Mouse (Mus musculus): ENCODE measurements around the gene C1ql2. TPM values are rescaled to one million over a fixed set of nuclear protein-coding genes. Genes with fewer than 3 reads are reported as not detected.

C1ql2 gene
- polyA plus RNA-seq, 1 experiment from 2014 or later, result not detected

DNA sequence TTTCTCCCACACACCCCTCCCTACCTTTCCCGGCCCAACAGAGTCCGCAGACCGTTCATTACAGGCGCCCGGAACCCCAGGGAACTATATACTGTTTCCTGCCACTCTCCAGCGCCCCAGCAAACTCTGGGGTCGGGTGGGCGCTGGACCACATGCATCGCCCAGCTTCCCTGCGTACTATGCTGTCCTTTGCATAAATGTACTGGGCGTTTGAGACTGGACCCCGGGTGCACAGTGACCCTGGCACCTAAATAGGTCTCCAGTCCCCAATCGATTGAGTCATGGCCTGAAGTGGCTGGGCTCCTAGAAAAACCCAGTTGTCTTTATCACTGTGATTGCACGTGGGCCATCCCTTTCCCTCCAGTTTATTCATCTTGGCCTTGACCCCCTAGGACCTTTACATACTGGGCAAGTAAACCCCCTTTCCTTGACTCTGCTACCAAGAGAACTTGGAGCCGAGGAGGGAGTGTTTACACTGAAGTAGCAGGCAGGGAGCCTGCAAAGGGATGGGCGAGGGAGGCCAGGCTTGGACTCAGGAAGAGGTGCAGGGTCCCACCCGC, 1.5 kb downstream of the C1ql2 start:
- no peak overlapping the region for H3K27ac ChIP-seq
- H3K4me1 ChIP-seq, result peaks cover 26% of the 10 kb centered on the region
- H3K36me3 ChIP-seq, result no peaks in the 10 kb centered on the region
- H3K4me3 ChIP-seq, result peak overlapping the region; percentile 28
- peak overlapping the region; percentile 42 for H3K4me2 ChIP-seq
- ATAC-seq (ENCODE audit: insufficient number of reproducible peaks, low FRiP score, low TSS enrichment, low read depth), result no peak
- H3K27me3 ChIP-seq, result peaks cover 91% of the 10 kb centered on the region
- WGBS, result 3% methylated on average over 17 of the region's 17 CpGs
- no peak overlapping the region for H3K9ac ChIP-seq
- H3K9me3 ChIP-seq, result no peaks in the 10 kb centered on the region

DNA sequence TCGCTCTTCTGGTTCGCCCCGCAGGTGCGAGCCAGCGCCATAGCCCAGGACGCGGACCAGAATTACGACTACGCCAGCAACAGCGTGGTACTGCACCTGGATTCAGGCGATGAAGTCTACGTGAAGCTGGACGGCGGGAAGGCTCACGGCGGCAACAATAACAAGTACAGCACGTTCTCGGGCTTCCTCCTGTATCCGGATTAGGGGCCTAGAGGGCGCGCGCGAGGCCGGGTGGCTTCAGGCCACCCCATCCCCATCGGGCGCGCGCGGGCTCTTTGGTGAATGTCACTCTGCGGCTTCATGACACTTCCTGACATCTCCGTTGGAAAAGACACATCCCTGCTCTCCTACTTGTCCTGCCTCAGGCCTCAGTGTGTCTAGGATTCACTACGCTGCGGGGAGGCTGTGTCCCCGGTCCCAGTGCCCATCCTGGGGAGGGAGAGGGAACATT, 2.0 kb downstream of the C1ql2 start:
- no peaks in the 10 kb centered on the region for H3K36me3 ChIP-seq
- under 1% methylated on average over 34 of the region's 34 CpGs for whole genome bisulfite sequencing
- no peaks in the 10 kb centered on the region for H3K9me3 ChIP-seq
- H3K27me3 ChIP-seq, result peaks cover 87% of the 10 kb centered on the region
- 0 out of 2 replicates have a peak, but pooled peaks have one; percentile 14 for ATAC-seq (ENCODE audit: insufficient number of reproducible peaks, low FRiP score, low TSS enrichment, low read depth)
- peaks cover 26% of the 10 kb centered on the region for H3K4me1 ChIP-seq
- H3K4me2 ChIP-seq, result peak overlapping the region; percentile 42
- H3K9ac ChIP-seq, result no peak overlapping the region
- peak overlapping the region; percentile 28 for H3K4me3 ChIP-seq
- H3K27ac ChIP-seq, result no peak overlapping the region

DNA sequence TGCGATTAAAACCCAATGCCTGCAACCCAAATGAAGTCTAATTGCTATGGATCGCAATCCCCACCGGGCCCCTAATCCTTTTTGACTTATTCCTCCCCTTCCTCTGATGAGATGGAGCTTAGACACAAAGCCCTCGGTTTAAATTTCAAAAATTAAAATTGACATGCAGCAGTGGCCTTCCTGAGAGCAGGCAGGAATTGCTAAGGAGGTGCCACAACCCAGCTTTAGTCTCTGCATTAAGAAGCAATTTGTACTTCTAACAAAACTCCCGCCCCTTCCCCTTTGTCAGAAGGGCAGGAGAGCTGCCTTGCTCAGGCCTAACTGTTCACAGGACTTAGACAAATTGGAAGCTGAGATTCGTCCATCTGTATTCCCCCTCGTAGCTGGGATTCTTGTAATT, 4.6 kb downstream of the C1ql2 start:
- Histone ChIP-seq H3K4me2 (no peak overlapping the region), H3K4me1 (peaks cover 26% of the 10 kb centered on the region), H3K9ac (no peak overlapping the region), H3K27me3 (peaks cover 62% of the 10 kb centered on the region), H3K27ac (no peak overlapping the region), H3K9me3 (no peaks in the 10 kb centered on the region), H3K36me3 (no peaks in the 10 kb centered on the region), H3K4me3 (no peak overlapping the region)
- no peak for ATAC-seq (ENCODE audit: insufficient number of reproducible peaks, low FRiP score, low TSS enrichment, low read depth)
- WGBS, result 17% methylated on average over 7 of the region's 7 CpGs

DNA sequence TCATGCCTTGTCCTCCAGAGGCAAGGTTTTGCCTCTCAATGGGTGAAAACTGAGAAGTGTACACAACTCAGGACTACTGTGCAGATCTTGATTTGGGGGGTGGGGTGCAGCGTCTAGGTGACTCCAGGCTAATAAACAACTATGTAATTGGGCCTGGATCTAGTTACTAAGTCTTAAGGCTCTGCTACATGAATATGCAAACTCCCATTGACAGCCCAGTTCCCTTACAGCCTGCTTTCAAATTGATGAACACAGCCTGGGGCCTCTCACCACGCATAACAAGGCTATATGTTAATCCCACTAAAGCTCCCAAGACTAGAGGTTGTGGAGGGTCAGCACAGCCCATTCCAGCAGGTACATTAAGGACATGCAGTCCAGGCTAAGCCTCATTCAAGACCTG, 14.0 kb downstream of the C1ql2 start:
- Histone ChIP-seq H3K9ac (no peak overlapping the region), H3K27ac (no peak overlapping the region), H3K4me2 (no peak overlapping the region), H3K27me3 (no peaks in the 10 kb centered on the region), H3K9me3 (no peaks in the 10 kb centered on the region), H3K4me1 (peaks cover 4% of the 10 kb centered on the region; the same call in 1 of the 2 replicates), H3K36me3 (no peaks in the 10 kb centered on the region), H3K4me3 (no peak overlapping the region)
- 12% methylated on average over 2 of the region's 2 CpGs for WGBS
- ATAC-seq (ENCODE audit: insufficient number of reproducible peaks, low FRiP score, low TSS enrichment, low read depth), result no peak

DNA sequence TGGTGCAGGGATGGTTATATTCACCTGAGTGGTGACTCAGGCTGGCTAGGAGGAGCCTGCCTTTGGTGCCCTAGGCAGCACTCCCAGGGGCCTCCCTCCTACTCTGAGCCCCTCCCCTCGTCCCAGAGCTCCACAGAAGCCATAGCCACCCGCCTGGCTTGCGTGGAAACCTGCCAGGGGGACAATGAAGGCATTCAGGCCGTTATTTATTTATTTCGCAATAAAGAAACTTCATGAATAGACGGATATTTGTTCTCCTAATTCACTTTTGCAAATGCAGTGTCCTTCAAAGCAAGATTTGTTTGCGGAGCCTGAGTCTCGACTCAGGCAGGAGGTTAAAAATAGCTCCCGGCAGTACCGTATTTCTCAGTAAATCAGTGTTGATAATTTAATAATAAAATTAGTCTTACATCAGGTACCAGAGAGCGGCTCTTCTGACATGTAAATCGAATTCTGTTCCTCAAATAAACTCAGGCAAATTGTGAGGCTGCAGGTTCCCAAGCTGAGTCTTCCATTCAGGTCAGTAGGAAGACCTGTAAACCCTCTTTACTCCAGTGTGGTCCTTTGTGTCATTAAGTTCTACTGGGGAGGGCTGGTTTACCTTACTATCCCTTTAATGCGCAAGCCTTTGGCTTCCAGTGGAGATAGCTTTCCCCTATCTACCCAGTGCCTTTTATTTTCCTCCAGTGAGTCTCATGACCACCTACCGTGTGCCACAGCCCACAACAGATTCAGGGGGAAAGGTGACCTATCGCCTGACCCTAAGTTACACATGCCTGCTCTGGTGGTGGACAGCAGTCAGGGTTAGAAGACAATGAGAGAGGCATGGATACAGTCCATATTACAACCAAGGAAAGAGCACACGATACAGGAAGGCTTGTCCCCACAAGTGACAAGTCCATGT, 17.2 kb downstream of the C1ql2 start:
- Histone ChIP-seq H3K4me1 (peaks cover 4% of the 10 kb centered on the region; the same call in 1 of the 2 replicates), H3K9me3 (no peaks in the 10 kb centered on the region), H3K4me3 (no peak overlapping the region), H3K9ac (no peak overlapping the region), H3K36me3 (no peaks in the 10 kb centered on the region), H3K27ac (no peak overlapping the region), H3K4me2 (peak overlapping the region; percentile 6; the same call in 1 of the 2 replicates), H3K27me3 (no peaks in the 10 kb centered on the region)
- ATAC-seq (ENCODE audit: insufficient number of reproducible peaks, low FRiP score, low TSS enrichment, low read depth), result no peak
- 17% methylated on average over 16 of the region's 16 CpGs for WGBS

DNA sequence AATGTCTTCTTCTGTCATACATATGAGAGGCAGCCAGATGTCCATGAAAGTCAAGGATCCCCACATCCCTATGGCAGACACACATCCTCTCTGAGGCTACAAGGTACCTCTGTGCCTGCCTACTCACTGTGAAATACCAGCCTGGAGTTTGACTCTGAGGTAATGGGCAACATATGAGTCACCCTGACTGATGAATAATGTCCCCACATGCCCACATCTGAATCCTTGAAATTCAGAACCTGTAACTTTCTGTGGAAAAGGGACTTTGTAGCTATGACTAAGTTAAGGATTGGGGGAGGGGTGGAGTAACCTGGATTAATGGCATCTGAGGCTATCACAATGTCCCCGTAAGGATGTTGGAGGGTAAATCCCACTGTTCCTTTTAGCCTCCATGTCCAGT, 23.3 kb downstream of the C1ql2 start:
- Histone ChIP-seq H3K36me3 (no peaks in the 10 kb centered on the region), H3K4me1 (no peaks in the 10 kb centered on the region), H3K27ac (no peak overlapping the region), H3K9me3 (no peaks in the 10 kb centered on the region), H3K9ac (no peak overlapping the region), H3K4me2 (no peak overlapping the region), H3K4me3 (no peak overlapping the region), H3K27me3 (no peaks in the 10 kb centered on the region)
- ATAC-seq (ENCODE audit: insufficient number of reproducible peaks, low FRiP score, low TSS enrichment, low read depth), result no peak
- 73% methylated on average over 1 of the region's 1 CpGs for WGBS

DNA sequence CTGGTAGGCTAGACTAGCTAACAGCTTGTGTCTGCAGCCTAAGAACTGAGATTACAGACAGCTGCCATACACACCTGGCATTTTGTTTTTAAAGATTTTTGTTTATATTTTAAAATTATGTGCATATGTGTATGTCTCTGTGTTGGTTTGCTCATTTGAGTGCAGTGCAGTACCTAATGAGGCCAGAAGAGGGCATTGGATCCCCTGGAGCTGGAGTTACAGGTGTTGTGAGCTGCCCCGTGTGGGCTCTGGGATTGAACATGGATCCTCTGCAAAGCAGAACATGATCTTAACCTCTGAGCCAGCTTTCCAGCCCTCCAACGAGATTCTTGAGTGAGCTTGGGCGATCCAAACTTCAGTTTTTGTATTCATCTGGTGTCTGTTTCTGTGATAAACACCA, 27.8 kb downstream of the C1ql2 start:
- H3K9ac ChIP-seq, result no peak overlapping the region
- no peaks in the 10 kb centered on the region for H3K27me3 ChIP-seq
- WGBS, result 68% methylated on average over 3 of the region's 3 CpGs
- no peaks in the 10 kb centered on the region for H3K4me1 ChIP-seq
- no peaks in the 10 kb centered on the region for H3K9me3 ChIP-seq
- no peak overlapping the region for H3K4me2 ChIP-seq
- no peak overlapping the region for H3K27ac ChIP-seq
- no peak overlapping the region for H3K4me3 ChIP-seq
- no peak for ATAC-seq (ENCODE audit: insufficient number of reproducible peaks, low FRiP score, low TSS enrichment, low read depth)
- H3K36me3 ChIP-seq, result no peaks in the 10 kb centered on the region

DNA sequence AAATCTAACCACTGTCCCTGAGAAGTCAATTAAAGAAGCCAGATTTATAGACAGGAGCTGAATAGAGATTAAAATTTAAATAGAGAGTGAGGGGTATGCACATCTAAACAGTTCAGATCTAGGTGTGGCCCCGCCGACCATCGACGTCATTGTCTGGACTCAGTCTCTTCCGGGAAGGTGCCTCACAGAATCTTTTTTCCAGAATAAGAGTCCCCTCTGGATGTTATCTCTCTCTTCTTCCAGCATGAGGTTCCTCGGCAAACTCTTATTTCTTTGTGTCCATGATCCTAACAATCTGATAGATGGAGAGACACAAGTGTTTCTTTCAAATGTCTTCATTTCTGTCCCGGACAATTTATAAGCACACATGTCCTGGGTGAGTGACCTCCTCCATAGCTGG, 33.7 kb downstream of the C1ql2 start:
- Histone ChIP-seq H3K36me3 (no peaks in the 10 kb centered on the region), H3K4me3 (no peak overlapping the region), H3K4me1 (no peaks in the 10 kb centered on the region), H3K27ac (no peak overlapping the region), H3K9me3 (no peaks in the 10 kb centered on the region), H3K27me3 (no peaks in the 10 kb centered on the region), H3K4me2 (no peak overlapping the region), H3K9ac (no peak overlapping the region)
- 78% methylated on average over 7 of the region's 7 CpGs for WGBS
- ATAC-seq (ENCODE audit: insufficient number of reproducible peaks, low FRiP score, low TSS enrichment, low read depth), result no peak

DNA sequence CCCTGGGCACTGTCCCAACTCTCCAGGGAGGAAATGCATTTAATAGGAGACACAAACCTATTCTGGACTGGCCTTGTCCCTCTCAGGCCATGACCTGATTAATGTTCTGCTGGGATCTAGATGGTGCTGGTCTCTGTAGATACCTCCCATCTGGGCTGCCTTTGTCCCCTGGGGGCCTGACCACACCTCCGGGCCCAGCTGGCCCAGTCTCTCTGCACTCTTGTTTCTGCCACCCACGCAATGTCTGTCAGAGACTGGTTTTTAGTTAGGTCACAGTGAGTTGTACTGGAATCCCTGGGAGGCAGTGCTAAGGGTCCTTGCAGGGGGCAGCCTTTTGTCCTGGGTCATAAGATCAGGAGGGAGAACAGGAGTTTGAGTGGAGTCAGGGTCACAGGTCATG, 34.5 kb downstream of the C1ql2 start:
- no peaks in the 10 kb centered on the region for H3K9me3 ChIP-seq
- H3K36me3 ChIP-seq, result no peaks in the 10 kb centered on the region
- H3K4me1 ChIP-seq, result no peaks in the 10 kb centered on the region
- H3K27ac ChIP-seq, result no peak overlapping the region
- no peak overlapping the region for H3K4me2 ChIP-seq
- no peaks in the 10 kb centered on the region for H3K27me3 ChIP-seq
- H3K9ac ChIP-seq, result no peak overlapping the region
- ATAC-seq (ENCODE audit: insufficient number of reproducible peaks, low FRiP score, low TSS enrichment, low read depth), result peak; percentile 52; the same call in 1 of the 2 replicates
- WGBS, result 68% methylated on average over 2 of the region's 2 CpGs
- H3K4me3 ChIP-seq, result no peak overlapping the region

DNA sequence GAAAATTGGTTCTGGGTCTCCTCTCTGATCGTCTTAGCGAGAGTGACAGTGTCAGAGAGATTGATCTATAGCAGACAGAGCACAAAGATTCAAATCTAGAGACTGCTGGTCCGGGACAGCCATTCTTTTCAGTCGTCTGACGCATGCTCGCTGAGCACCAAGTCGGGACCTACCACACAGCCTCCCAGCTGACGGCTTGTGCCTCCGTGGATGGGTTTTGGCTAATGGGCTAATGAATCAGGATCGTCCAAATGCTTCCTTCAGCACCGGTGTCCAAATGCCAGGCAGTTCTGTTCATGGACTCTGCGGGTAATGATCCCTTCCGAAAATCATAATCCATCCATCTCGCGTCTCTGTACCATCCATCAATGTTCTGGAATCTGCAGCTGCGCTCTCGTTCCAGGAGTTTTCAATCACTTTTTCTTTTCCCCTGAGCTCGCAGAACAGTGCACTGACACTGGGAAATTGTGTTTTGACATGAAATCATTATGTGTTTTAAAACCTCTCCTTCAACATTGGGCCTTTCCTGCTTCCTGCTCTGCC, 44.7 kb downstream of the C1ql2 start:
- Histone ChIP-seq H3K9me3 (no peaks in the 10 kb centered on the region), H3K27me3 (no peaks in the 10 kb centered on the region), H3K27ac (no peak overlapping the region), H3K36me3 (no peaks in the 10 kb centered on the region), H3K9ac (no peak overlapping the region), H3K4me2 (no peak overlapping the region), H3K4me1 (no peaks in the 10 kb centered on the region), H3K4me3 (no peak overlapping the region)
- 79% methylated on average over 18 of the region's 18 CpGs for WGBS
- no peak for ATAC-seq (ENCODE audit: insufficient number of reproducible peaks, low FRiP score, low TSS enrichment, low read depth)

DNA sequence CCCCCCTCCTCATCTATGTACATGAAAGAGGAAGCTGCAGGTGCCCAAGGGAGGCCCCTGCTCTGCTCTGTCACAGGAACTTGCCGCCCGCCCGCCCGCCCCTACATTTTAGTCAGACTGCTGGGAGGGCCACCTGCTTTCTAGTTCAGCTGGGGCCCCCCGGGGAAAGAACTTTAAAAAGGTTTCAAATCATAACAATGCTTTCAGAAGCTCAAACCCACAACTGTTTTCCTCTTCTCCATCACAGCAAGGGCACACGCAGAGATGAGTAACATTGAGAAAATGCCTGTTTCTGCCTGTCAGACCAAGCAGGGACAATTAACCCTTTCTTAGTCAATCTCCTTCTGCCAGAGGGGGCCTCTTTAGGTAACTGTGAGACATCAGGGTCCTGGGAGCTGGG, 49.4 kb downstream of the C1ql2 start:
- no peaks in the 10 kb centered on the region for H3K27me3 ChIP-seq

DNA sequence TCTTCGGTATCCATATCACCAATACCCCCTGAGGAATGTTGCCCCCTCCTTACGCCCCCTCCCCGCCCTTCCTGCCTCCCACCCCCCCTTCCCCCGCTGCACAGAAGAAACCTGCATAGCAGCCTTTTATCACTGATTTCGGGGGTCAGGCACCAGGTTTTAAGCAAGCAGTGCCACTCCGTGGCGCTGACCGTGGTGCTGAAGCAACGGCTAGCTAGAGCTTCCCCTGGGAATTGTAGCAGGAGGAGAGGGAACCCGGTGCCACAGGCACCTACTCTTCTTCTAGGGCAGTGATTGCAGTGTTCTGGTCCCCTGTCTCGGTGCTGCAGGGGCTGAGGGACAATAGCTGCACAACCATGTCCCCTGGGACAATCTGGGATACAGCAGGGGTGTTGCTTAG, 50.0 kb downstream of the C1ql2 start:
- Histone ChIP-seq H3K9me3 (no peaks in the 10 kb centered on the region), H3K4me2 (no peak overlapping the region), H3K36me3 (no peaks in the 10 kb centered on the region), H3K4me1 (no peaks in the 10 kb centered on the region), H3K9ac (no peak overlapping the region), H3K4me3 (no peak overlapping the region), H3K27me3 (no peaks in the 10 kb centered on the region), H3K27ac (no peak overlapping the region)
- no peak for ATAC-seq (ENCODE audit: insufficient number of reproducible peaks, low FRiP score, low TSS enrichment, low read depth)
- WGBS, result 4% methylated on average over 11 of the region's 11 CpGs

More for the DNA sequence above, 49.4 kb downstream of the C1ql2 start:
- H3K4me1 ChIP-seq, result no peaks in the 10 kb centered on the region
- ATAC-seq (ENCODE audit: insufficient number of reproducible peaks, low FRiP score, low TSS enrichment, low read depth), result no peak
- H3K27ac ChIP-seq, result no peak overlapping the region
- H3K4me3 ChIP-seq, result no peak overlapping the region
- no peak overlapping the region for H3K4me2 ChIP-seq
- no peak overlapping the region for H3K9ac ChIP-seq
- WGBS, result 51% methylated on average over 6 of the region's 6 CpGs
- no peaks in the 10 kb centered on the region for H3K9me3 ChIP-seq
- no peaks in the 10 kb centered on the region for H3K36me3 ChIP-seq

Data from limb, embryonic 15.5 days (tissue).